Mouse (Mus musculus) MEL (cell line): ENCODE results near the gene Mlx. TPM values are rescaled to one million over a fixed set of nuclear protein-coding genes. Genes with fewer than 3 reads are reported as not detected.
A peak's percentile ranks its signal among the peaks of the same experiment; 100 is the strongest.

ENCODE experiments used
- DNase-seq: peaks from one replicate; pipeline ENCODE4 v3.0.0; 2011; ENCODE audit warnings: low read depth, low spot score
- H3K27ac ChIP-seq: 2 replicates; pipeline ENCODE4 v1.5.1; 2012; ENCODE audit warnings: low read depth, mild to moderate bottlenecking, control low read depth, low read length, moderate library complexity; ENCODE audit not compliant: control insufficient read depth
- H3K27me3 ChIP-seq, 2 experiments: fragments of 150-350 bp in 1 of 2; sonication (generic) in 1 of 2; 2 replicates each; pipeline ENCODE4 v1.6.1; 2012; ENCODE audit warnings: low read length in 2 of 2, mild to moderate bottlenecking in 2 of 2, improper control_type of control experiment in 1 of 2, moderate library complexity in 1 of 2; ENCODE audit not compliant: insufficient read depth in 2 of 2, control insufficient read depth in 1 of 2
- H3K36me3 ChIP-seq, 2 experiments: 2 replicates each; pipeline ENCODE4 v1.6.1; 2012 to 2014; ENCODE audit warnings: low read length in 2 of 2, improper control_type of control experiment in 1 of 2, inconsistent platforms in 1 of 2, mild to moderate bottlenecking in 1 of 2; ENCODE audit not compliant: insufficient read depth in 2 of 2, control insufficient read depth in 1 of 2
- H3K4me1 ChIP-seq, 2 experiments: fragments of 150-350 bp in 1 of 2; sonication (generic) in 1 of 2; 2 replicates each; pipeline ENCODE4 v1.6.1; 2012; ENCODE audit warnings: low read length in 2 of 2, improper control_type of control experiment in 1 of 2, mild to moderate bottlenecking in 1 of 2; ENCODE audit not compliant: insufficient read depth in 2 of 2, control insufficient read depth in 1 of 2
- H3K4me3 ChIP-seq, 2 experiments: fragments of 150-350 bp in 1 of 2; sonication (generic) in 1 of 2; 2 replicates each; pipeline ENCODE4 v1.5.1; 2012; ENCODE audit warnings: low read depth in 2 of 2, low read length in 2 of 2, mild to moderate bottlenecking in 2 of 2, moderate library complexity in 2 of 2, control low read depth in 1 of 2, improper control_type of control experiment in 1 of 2; ENCODE audit not compliant: control insufficient read depth in 1 of 2, insufficient read depth in 1 of 2
- H3K79me2 ChIP-seq: 2 replicates; pipeline ENCODE4 v1.6.1; 2012; ENCODE audit warnings: mild to moderate bottlenecking, low read length, moderate library complexity; ENCODE audit not compliant: control insufficient read depth, poor library complexity, insufficient read depth
- H3K9ac ChIP-seq: 2 replicates; pipeline ENCODE4 v1.6.1; 2012; ENCODE audit warnings: low read depth, mild to moderate bottlenecking, control low read depth, low read length, moderate library complexity; ENCODE audit not compliant: control insufficient read depth, poor library complexity, severe bottlenecking
- H3K9me3 ChIP-seq: fragments of 150-350 bp; sonication (generic); replicated peaks from 2 replicates; pipeline ENCODE4 v1.6.1; 2012; ENCODE audit warnings: mild to moderate bottlenecking, low read length, improper control_type of control experiment, moderate library complexity; ENCODE audit not compliant: insufficient read depth
- CHD1 ChIP-seq: IDR thresholded peaks from 2 replicates; pipeline ENCODE4 v1.6.1; 2012; ENCODE audit warnings: low read depth, mild to moderate bottlenecking, inconsistent platforms, low read length, improper control_type of control experiment
- CTCF ChIP-seq, 3 experiments: IDR thresholded peaks in 2 of 3; conservative IDR thresholded peaks in 1 of 3; 2 replicates each; pipeline ENCODE4 v1.5.1; 2011 to 2012; ENCODE audit warnings: low read length in 3 of 3, low read depth in 2 of 3, mild to moderate bottlenecking in 2 of 3, improper control_type of control experiment in 1 of 3, inconsistent platforms in 1 of 3, mixed read lengths in 1 of 3, moderate library complexity in 1 of 3; ENCODE audit not compliant: control insufficient read depth in 1 of 3, insufficient read depth in 1 of 3, poor library complexity in 1 of 3, severe bottlenecking in 1 of 3
- E2F4 ChIP-seq: IDR thresholded peaks from 2 replicates; pipeline ENCODE4 v1.6.1; 2011; ENCODE audit warnings: low read depth, low read length, improper control_type of control experiment, borderline replicate concordance
- HCFC1 ChIP-seq: IDR thresholded peaks from 2 replicates; pipeline ENCODE4 v1.6.1; 2012; ENCODE audit warnings: low read depth, mild to moderate bottlenecking, inconsistent platforms, low read length, improper control_type of control experiment, moderate library complexity
- MAFK ChIP-seq: IDR thresholded peaks from 2 replicates; pipeline ENCODE4 v1.6.1; 2011; ENCODE audit warnings: low read depth, mild to moderate bottlenecking, low read length, improper control_type of control experiment, borderline replicate concordance
- MAX ChIP-seq: IDR thresholded peaks from 2 replicates; pipeline ENCODE4 v1.6.1; 2011; ENCODE audit warnings: low read length, improper control_type of control experiment
- MEF2A ChIP-seq: IDR thresholded peaks from 2 replicates; pipeline ENCODE4 v1.6.1; 2014; ENCODE audit warnings: low read depth, mild to moderate bottlenecking, inconsistent platforms, low read length, improper control_type of control experiment; ENCODE audit not compliant: poor library complexity, insufficient replicate concordance, severe bottlenecking; ENCODE audit errors: extremely low read depth
- MXI1 ChIP-seq: IDR thresholded peaks from 2 replicates; pipeline ENCODE4 v1.6.1; 2011; ENCODE audit warnings: mild to moderate bottlenecking, low read depth, low read length, improper control_type of control experiment
- RAD21 ChIP-seq: IDR thresholded peaks from 2 replicates; pipeline ENCODE4 v1.6.1; 2011; ENCODE audit warnings: mild to moderate bottlenecking, low read depth, low read length, improper control_type of control experiment
- SMC3 ChIP-seq: IDR thresholded peaks from 2 replicates; pipeline ENCODE4 v1.6.1; 2011; ENCODE audit warnings: low read depth, low read length, improper control_type of control experiment
- TAL1 ChIP-seq: IDR thresholded peaks from 2 replicates; pipeline ENCODE4 v1.6.1; 2012; ENCODE audit warnings: mild to moderate bottlenecking, inconsistent platforms, low read length, moderate library complexity, mixed read lengths
- TBP ChIP-seq: IDR thresholded peaks from 2 replicates; pipeline ENCODE4 v1.8.0; 2011; ENCODE audit warnings: low read depth, low read length, improper control_type of control experiment
- USF2 ChIP-seq, 2 experiments: IDR thresholded peaks; 2 replicates each; pipeline ENCODE4 v1.6.1; 2011 to 2012; ENCODE audit warnings: improper control_type of control experiment in 2 of 2, low read length in 2 of 2, borderline replicate concordance in 1 of 2, inconsistent platforms in 1 of 2, low read depth in 1 of 2, mild to moderate bottlenecking in 1 of 2; ENCODE audit not compliant: insufficient read depth in 1 of 2
- ZC3H11A ChIP-seq: IDR thresholded peaks from 2 replicates; pipeline ENCODE4 v1.6.1; 2012; ENCODE audit warnings: low read depth, mild to moderate bottlenecking, inconsistent platforms, low read length, improper control_type of control experiment
- ZNF384 ChIP-seq: IDR thresholded peaks from 2 replicates; pipeline ENCODE4 v1.6.1; 2012; ENCODE audit warnings: low read depth, mild to moderate bottlenecking, inconsistent platforms, low read length, improper control_type of control experiment
- polyA plus RNA-seq, 2 experiments: library from polyadenylated mRNA; stranded (reverse) in 1 of 2; unstranded in 1 of 2; fragments of >175 nt in 1 of 2; fragments of >200 nt in 1 of 2; gene quantifications; 2 replicates each; pipeline versions ENCODE4 v1.2.1 to v1.2.4; 2012; ENCODE audit warnings: low replicate concordance in 2 of 2, low read depth in 1 of 2; ENCODE audit not compliant: insufficient read length in 2 of 2, insufficient read depth in 1 of 2, missing spikeins in 1 of 2
- total RNA-seq: library from RNA; depleted of rRNA; stranded (reverse); fragments of 300-350 nt; gene quantifications from 2 replicates; pipeline ENCODE4 v1.2.3, GENCODE M21; 2012

The Mlx gene
- total and polyA plus RNA-seq, 3 experiments, result 57.5 to 75.9 TPM; not detected in 1

DNA sequence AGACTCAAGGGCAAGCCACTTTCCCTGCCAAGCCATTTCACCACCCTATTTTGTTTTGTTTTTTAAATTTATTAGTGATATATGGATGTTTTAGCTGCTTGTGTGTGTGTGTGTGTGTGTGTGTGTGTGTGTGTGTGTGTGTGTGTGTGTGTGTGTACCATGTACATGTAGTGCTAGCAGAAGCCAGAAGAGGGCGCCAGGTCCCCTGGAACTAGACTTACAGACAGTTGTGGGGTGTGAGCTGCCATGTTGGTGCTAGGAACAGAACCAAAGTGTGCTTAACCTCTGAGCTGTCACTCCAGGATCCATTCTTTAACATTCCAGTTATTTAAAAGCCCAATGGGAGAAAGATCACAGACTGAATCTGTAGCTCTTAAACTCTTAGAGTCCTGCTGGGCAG lies 40.0 kb downstream of the Mlx start:
- Histone ChIP-seq H3K9me3 (no peaks in the 10 kb centered on the region), H3K4me1 (peaks cover 3 to 6% of the 10 kb centered on the region in 2 experiments; a peak in 2 of 4 replicates), H3K79me2 (no peaks in the 10 kb centered on the region), H3K4me3 (no peak overlapping the region), H3K36me3 (peaks cover 5% of the 10 kb centered on the region in 2 experiments; a peak in 3 of 4 replicates), H3K27ac (no peak overlapping the region), H3K27me3 (no peaks in the 10 kb centered on the region), H3K9ac (no peak overlapping the region)
- TF ChIP-seq SMC3 (peak; percentile 37), MXI1 (no peak), RAD21 (peak; percentile 23), MAFK (no peak), CTCF (IDR thresholded peaks at IDR 0.05 in 2 of 3, conservative IDR thresholded peaks at IDR 0.05 in 1 of 3; ENCODE audit: control insufficient read depth in 1 of 3, insufficient read depth in 1 of 3, low read depth in 2 of 3, low read length in 3 of 3, poor library complexity in 1 of 3, severe bottlenecking in 1 of 3) (peak in 2 of 3 experiments; percentile 49 to 61; a peak in 5 of 6 replicates)
- peak; percentile 63 for DNase-seq

DNA sequence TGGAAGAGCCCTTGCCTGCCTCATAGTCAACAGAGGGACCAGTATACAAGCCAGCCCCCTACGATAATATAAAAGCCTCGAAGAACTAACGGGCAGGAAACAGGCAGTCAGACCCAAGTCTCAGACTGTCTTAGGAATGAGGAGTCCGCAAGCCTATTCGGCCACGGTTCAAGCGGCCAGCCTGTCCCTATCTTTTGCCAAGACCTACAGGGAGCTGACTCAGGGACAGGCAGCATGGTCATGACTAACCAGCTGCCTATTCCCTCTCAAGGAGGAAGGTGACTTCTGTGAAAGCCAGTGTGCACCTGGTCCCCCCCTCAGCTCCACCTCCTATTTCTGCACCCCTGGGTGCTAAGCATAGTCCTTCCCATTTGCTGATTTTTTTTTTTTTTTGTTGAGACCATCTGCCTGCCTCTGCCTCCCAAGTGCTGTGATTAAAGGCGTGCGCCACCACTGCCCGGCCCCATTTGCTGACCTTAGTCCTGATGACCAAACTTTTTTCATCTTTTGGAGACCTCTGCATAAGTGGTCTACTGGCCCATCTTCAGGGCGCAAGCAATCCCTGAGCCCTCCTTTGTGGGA lies 42.0 kb downstream of the Mlx start:
- Histone ChIP-seq H3K79me2 (no peaks in the 10 kb centered on the region), H3K4me3 (no peak overlapping the region), H3K27ac (no peak overlapping the region)
- no peak for TF ChIP-seq MEF2A
- no peak for TF ChIP-seq MAX
- TF ChIP-seq SMC3, result no peak
- TF ChIP-seq USF2 (IDR thresholded peaks at IDR 0.05; ENCODE audit: borderline replicate concordance in 1 of 2, insufficient read depth in 1 of 2, low read depth in 1 of 2, low read length in 2 of 2), result no peak
- TF ChIP-seq E2F4, result no peak
- no peak for TF ChIP-seq HCFC1
- no peak for TF ChIP-seq ZNF384
- no peak for TF ChIP-seq MXI1
- no peak for TF ChIP-seq TAL1
- TF ChIP-seq ZC3H11A, result no peak
- no peak for TF ChIP-seq MAFK
- no peak for TF ChIP-seq TBP
- TF ChIP-seq CHD1, result no peak
- TF ChIP-seq, all 39 proteins: peak for 0
- H3K9me3 ChIP-seq, result no peaks in the 10 kb centered on the region
- H3K9ac ChIP-seq, result no peak overlapping the region
- H3K27me3 ChIP-seq, result no peaks in the 10 kb centered on the region
- peaks cover 3 to 7% of the 10 kb centered on the region in 2 experiments; a peak in 3 of 4 replicates for H3K36me3 ChIP-seq
- no peak for DNase-seq
- peaks cover 3 to 13% of the 10 kb centered on the region in 2 experiments; a peak in 3 of 4 replicates for H3K4me1 ChIP-seq
